Mouse (Mus musculus) kidney, embryonic 16.5 days (tissue): ENCODE data around the gene Wap. TPM values are rescaled to one million over a fixed set of nuclear protein-coding genes. Genes with fewer than 3 reads are reported as not detected.

Source experiments
- ATAC-seq: fragments of 200-750 bp; cut with Nextera tagmentation; 2 replicates; pipeline ENCODE4 v1.8.0; 2017; ENCODE audit warnings: moderate TSS enrichment; ENCODE audit not compliant: low FRiP score, low TSS enrichment
- H3K27ac ChIP-seq: fragments of 300-500 bp; sonication (generic); 2 replicates; pipeline ENCODE4 v1.5.1; 2014; ENCODE audit warnings: low read length
- H3K27me3 ChIP-seq: fragments of 300-500 bp; sonication (generic); 2 replicates; pipeline ENCODE4 v1.6.1; 2014; ENCODE audit warnings: low read length, control low read depth, mixed read lengths; ENCODE audit not compliant: insufficient read depth
- H3K36me3 ChIP-seq: fragments of 300-500 bp; sonication (generic); 2 replicates; pipeline ENCODE4 v1.6.1; 2014; ENCODE audit warnings: low read length, control low read depth, mixed read lengths; ENCODE audit not compliant: insufficient read depth
- H3K4me1 ChIP-seq: fragments of 300-500 bp; sonication (generic); 2 replicates; pipeline ENCODE4 v1.6.1; 2014; ENCODE audit warnings: low read length, control low read depth, mixed read lengths; ENCODE audit not compliant: insufficient read depth
- H3K4me2 ChIP-seq: fragments of 300-500 bp; sonication (generic); replicated peaks from 2 replicates; pipeline ENCODE4 v1.6.1; 2014; ENCODE audit warnings: low read depth, low read length
- H3K4me3 ChIP-seq: fragments of 300-500 bp; sonication (generic); 2 replicates; pipeline ENCODE4 v1.5.1; 2014; ENCODE audit warnings: mild to moderate bottlenecking, low read length
- H3K9ac ChIP-seq: fragments of 300-500 bp; sonication (generic); replicated peaks from 2 replicates; pipeline ENCODE4 v1.6.1; 2014; ENCODE audit warnings: low read length
- H3K9me3 ChIP-seq: fragments of 300-500 bp; sonication (generic); 2 replicates; pipeline ENCODE4 v1.6.1; 2016; ENCODE audit warnings: low read length, control low read depth
- WGBS: fragments of 180-500 bp; shearing (Covaris S2); extraction: QIAGEN DNeasy Blood & Tissue Kit; methylation state at CpG from one replicate; pipeline ENCODE4 v1.1.7; 2014; 5-methylcytosine and 5-hydroxymethylcytosine counted together
- polyA plus RNA-seq: library from polyadenylated mRNA; unstranded; fragments of >200 nt; fragmentation: Nextera tagmentation; extraction: Ambion mirVana; gene quantifications from 2 replicates; pipeline ENCODE4 v1.2.1, GENCODE M21; 2015

Gene Wap
- polyA plus RNA-seq = not detected in 2 replicates

DNA sequence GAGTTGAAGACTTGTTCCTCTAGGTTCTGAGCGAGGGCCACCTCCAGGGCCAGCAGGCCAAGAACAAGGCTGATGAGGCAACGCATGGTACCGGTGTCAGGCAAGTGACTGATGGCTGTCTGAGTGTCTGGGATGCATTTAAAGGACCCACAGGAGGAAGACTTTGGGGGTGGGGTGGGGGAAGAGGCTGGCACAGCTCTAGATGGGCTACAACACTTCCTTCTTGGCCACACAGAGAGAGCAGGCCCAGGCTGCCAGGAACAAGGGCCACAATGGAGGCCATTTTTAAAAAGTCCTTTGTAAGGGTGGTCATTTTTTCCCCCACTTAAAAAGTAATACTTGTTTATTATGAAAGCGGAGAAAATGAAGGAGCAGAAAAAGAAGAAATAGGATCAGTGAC is at the start of gene Wap:
Gene Wap (minus strand): TSS at position 101 of the 400 bp plus-strand sequence.
- H3K4me3 ChIP-seq = no peak within 1 kb of the TSS
- no peak within 1 kb of the TSS for H3K4me2 ChIP-seq
- ATAC-seq = no peak
- WGBS = 87% methylated on average over 4 of the region's 4 CpGs
- no peaks in the 10 kb centered on the region for H3K36me3 ChIP-seq
- H3K4me1 ChIP-seq = no peaks in the 10 kb centered on the region
- H3K27ac ChIP-seq = no peak within 1 kb of the TSS
- H3K9ac ChIP-seq = no peak within 1 kb of the TSS
- no peaks in the 10 kb centered on the region for H3K9me3 ChIP-seq
- H3K27me3 ChIP-seq = no peaks in the 10 kb centered on the region

- no peak overlapping the region for H3K27ac ChIP-seq
- H3K4me1 ChIP-seq = peaks cover 5% of the 10 kb centered on the region; the same call in 1 of the 2 replicates
- H3K36me3 ChIP-seq = no peaks in the 10 kb centered on the region
- no peak overlapping the region for H3K4me2 ChIP-seq
- no peaks in the 10 kb centered on the region for H3K27me3 ChIP-seq
- H3K9me3 ChIP-seq = no peaks in the 10 kb centered on the region
- H3K4me3 ChIP-seq = no peak overlapping the region
- ATAC-seq = no peak
- 67% methylated on average over 3 of the region's 3 CpGs for WGBS
- no peak overlapping the region for H3K9ac ChIP-seq
Observed at GRCm38 (mm10) chr11:6684741-6685140, 46.3 kb upstream of the Wap start.

GRCm38 (mm10) chr11:6680397-6680818 is 42.0 kb upstream of the Wap start:
- Histone ChIP-seq H3K27ac (peak overlapping the region; percentile 72), H3K9ac (no peak overlapping the region; the same call in 1 of the 2 replicates), H3K27me3 (no peaks in the 10 kb centered on the region), H3K9me3 (no peaks in the 10 kb centered on the region), H3K4me3 (no peak overlapping the region), H3K4me2 (peak overlapping the region; percentile 43), H3K4me1 (peaks cover 5% of the 10 kb centered on the region; the same call in 1 of the 2 replicates), H3K36me3 (no peaks in the 10 kb centered on the region)
- 12% methylated on average over 10 of the region's 10 CpGs for WGBS
- ATAC-seq = peak; percentile 80

DNA sequence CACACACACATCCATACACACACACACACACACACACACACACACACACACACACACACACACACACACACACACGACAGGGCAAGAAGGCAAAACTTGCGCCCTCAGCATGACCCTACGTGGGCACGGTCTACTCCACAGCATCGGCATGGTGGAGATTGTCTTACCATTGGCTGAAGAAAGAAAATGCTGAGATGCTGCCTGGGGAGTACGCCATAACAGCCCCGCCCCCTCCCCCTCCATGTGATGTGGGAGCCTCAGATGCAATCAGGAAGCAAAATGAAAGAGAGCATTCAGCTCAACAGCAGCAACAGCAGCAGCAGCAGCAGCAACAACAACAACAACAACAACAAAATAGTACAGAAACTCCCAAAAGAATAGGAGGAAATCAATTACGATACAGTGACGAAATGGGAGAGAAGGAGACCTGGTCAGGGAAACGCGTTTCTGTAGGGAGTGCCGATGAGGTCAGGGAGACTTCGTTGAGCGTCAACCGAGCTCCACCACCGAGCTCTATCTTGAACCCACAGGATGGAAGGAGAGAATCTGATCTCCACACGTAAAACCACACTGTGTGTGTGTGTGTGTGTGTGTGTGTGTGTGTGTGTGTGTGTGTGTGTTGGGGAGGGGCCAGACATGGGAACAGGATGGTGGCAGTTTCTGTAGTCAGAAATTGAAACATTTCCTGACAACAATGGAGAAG is 41.4 kb upstream of the Wap start:
- Histone ChIP-seq H3K27me3 (no peaks in the 10 kb centered on the region), H3K9ac (no peak overlapping the region), H3K9me3 (no peaks in the 10 kb centered on the region), H3K27ac (peak overlapping the region; percentile 72), H3K4me3 (no peak overlapping the region), H3K36me3 (no peaks in the 10 kb centered on the region), H3K4me2 (peak overlapping the region; percentile 43), H3K4me1 (peaks cover 5% of the 10 kb centered on the region; the same call in 1 of the 2 replicates)
- WGBS = 46% methylated on average over 17 of the region's 17 CpGs
- ATAC-seq = no peak

DNA sequence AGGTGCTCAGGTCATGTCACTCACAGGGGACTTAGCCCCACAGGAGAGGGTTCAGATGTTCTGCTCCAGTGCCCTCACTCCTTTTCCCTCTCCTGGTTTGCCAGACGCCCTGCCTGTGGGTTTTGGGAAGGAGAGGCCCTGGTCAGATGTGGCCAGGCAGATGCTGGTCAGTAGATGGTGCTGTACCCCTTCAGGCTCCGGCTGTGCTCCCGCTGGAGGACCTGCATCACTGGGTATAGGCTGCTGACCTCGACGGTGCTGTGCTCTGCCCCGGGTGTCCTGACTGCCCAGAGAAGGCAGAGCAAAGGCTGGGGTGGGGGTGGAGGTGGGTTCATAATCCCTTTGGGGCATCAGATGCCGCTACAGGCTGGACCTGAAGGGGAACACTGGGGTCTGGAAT is 39.1 kb upstream of the Wap start:
- WGBS = 18% methylated on average over 7 of the region's 7 CpGs
- H3K27me3 ChIP-seq = no peaks in the 10 kb centered on the region
- H3K4me1 ChIP-seq = peaks cover 5% of the 10 kb centered on the region; the same call in 1 of the 2 replicates
- H3K27ac ChIP-seq = no peak overlapping the region
- H3K4me2 ChIP-seq = no peak overlapping the region
- peak; percentile 71 for ATAC-seq
- no peaks in the 10 kb centered on the region for H3K36me3 ChIP-seq
- no peak overlapping the region for H3K9ac ChIP-seq
- H3K9me3 ChIP-seq = no peaks in the 10 kb centered on the region
- no peak overlapping the region for H3K4me3 ChIP-seq

GRCm38 (mm10) chr11:6676641-6677040 is 38.2 kb upstream of the Wap start:
- H3K9ac ChIP-seq = no peak overlapping the region
- no peak overlapping the region for H3K4me2 ChIP-seq
- no peaks in the 10 kb centered on the region for H3K27me3 ChIP-seq
- peaks cover 5% of the 10 kb centered on the region; the same call in 1 of the 2 replicates for H3K4me1 ChIP-seq
- 86% methylated on average over 9 of the region's 9 CpGs for WGBS
- H3K9me3 ChIP-seq = no peaks in the 10 kb centered on the region
- no peaks in the 10 kb centered on the region for H3K36me3 ChIP-seq
- H3K4me3 ChIP-seq = no peak overlapping the region
- no peak for ATAC-seq
- no peak overlapping the region for H3K27ac ChIP-seq

GRCm38 (mm10) chr11:6675402-6675801 is 37.0 kb upstream of the Wap start:
- H3K9ac ChIP-seq = no peak overlapping the region
- no peak overlapping the region for H3K4me2 ChIP-seq
- ATAC-seq = no peak
- H3K4me3 ChIP-seq = no peak overlapping the region
- no peaks in the 10 kb centered on the region for H3K36me3 ChIP-seq
- no peak overlapping the region for H3K27ac ChIP-seq
- H3K9me3 ChIP-seq = no peaks in the 10 kb centered on the region
- peaks cover 2% of the 10 kb centered on the region; the same call in 1 of the 2 replicates for H3K4me1 ChIP-seq
- H3K27me3 ChIP-seq = no peaks in the 10 kb centered on the region
- WGBS = 42% methylated on average over 7 of the region's 7 CpGs

GRCm38 (mm10) chr11:6674701-6675100 is 36.3 kb upstream of the Wap start:
- Histone ChIP-seq H3K27ac (no peak overlapping the region), H3K4me3 (no peak overlapping the region), H3K27me3 (no peaks in the 10 kb centered on the region), H3K4me2 (no peak overlapping the region), H3K9ac (no peak overlapping the region), H3K36me3 (no peaks in the 10 kb centered on the region), H3K4me1 (no peaks in the 10 kb centered on the region), H3K9me3 (no peaks in the 10 kb centered on the region)
- ATAC-seq = no peak
- 91% methylated on average over 9 of the region's 9 CpGs for WGBS

GRCm38 (mm10) chr11:6670826-6671225 is 32.4 kb upstream of the Wap start:
- H3K27me3 ChIP-seq = no peaks in the 10 kb centered on the region
- no peak overlapping the region for H3K27ac ChIP-seq
- no peaks in the 10 kb centered on the region for H3K4me1 ChIP-seq
- H3K9me3 ChIP-seq = no peaks in the 10 kb centered on the region
- ATAC-seq = no peak
- 89% methylated on average over 4 of the region's 4 CpGs for WGBS
- H3K36me3 ChIP-seq = no peaks in the 10 kb centered on the region
- H3K9ac ChIP-seq = no peak overlapping the region; the same call in 1 of the 2 replicates
- no peak overlapping the region for H3K4me3 ChIP-seq
- H3K4me2 ChIP-seq = no peak overlapping the region

DNA sequence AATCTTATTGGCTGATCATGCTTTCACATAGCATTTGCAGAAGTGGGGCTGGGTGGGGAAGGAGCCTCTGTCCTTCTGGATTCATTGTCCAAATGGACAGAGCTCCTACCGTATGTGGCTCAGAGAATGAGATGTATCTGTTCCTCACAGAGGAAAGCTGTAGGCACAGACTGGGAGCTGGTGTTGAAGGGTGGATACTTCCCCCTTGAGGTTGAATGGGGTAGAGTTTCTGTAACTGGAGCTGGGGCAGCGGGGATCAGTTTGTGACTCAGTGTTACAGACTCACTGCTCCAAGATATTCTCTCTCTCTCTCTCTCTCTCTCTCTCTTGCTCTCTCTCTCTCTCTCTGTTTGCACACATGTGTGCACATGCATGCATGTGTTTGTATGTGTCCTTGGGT is 31.6 kb upstream of the Wap start:
- Histone ChIP-seq H3K27me3 (no peaks in the 10 kb centered on the region), H3K4me1 (no peaks in the 10 kb centered on the region), H3K4me3 (no peak overlapping the region), H3K4me2 (no peak overlapping the region), H3K9me3 (no peaks in the 10 kb centered on the region), H3K9ac (no peak overlapping the region), H3K36me3 (no peaks in the 10 kb centered on the region), H3K27ac (no peak overlapping the region)
- no peak for ATAC-seq
- 49% methylated on average over 2 of the region's 2 CpGs for WGBS
